Mouse (Mus musculus): ENCODE results near the gene Acsl1.

- TF ChIP-seq MYC (IDR thresholded peaks at IDR 0.05; ENCODE audit: low read depth, low read length) (no peak), POLR2A (IDR thresholded peaks at IDR 0.05; ENCODE audit: control insufficient read depth in 1 of 2, insufficient read depth in 1 of 2, low read depth in 1 of 2, low read length in 2 of 2, poor library complexity in 1 of 2) (no peak)
These were observed 99.0 kb downstream of the Acsl1 start for GRCm38 (mm10) chr8:46569659-46570441.
